Mouse (Mus musculus) erythroid progenitor cell, adult 5-6 weeks (primary cell): ENCODE measurements around the gene Rbbp5. TPM values are rescaled to one million over a fixed set of nuclear protein-coding genes. Genes with fewer than 3 reads are reported as not detected.
"Not testable (repeated sequence)": the region's sequence is repeated elsewhere in the genome, so short reads cannot be mapped to it uniquely, and the experiment has no call there.

Experiments used
- ATAC-seq: replicated peaks from 2 replicates; pipeline ENCODE4 v1.8.0; 2016; ENCODE audit warnings: moderate number of reproducible peaks, mild to moderate bottlenecking, moderate TSS enrichment, inconsistent platforms; ENCODE audit not compliant: poor library complexity, low FRiP score, severe bottlenecking
- total RNA-seq, 2 experiments: library from RNA; stranded (forward) in 1 of 2; stranded (reverse) in 1 of 2; fragments of 150-400 nt in 1 of 2; fragments of 186-747, 209-891 nt in 1 of 2; gene quantifications; 2 replicates each; pipeline versions ENCODE4 v1.2.3 to v1.2.4; 2015 to 2017; ENCODE audit warnings: low replicate concordance in 2 of 2

Gene Rbbp5
- total RNA-seq (2015; ENCODE audit: low replicate concordance) (53.2 and 61.6 TPM in 2 replicates), total RNA-seq (2017; ENCODE audit: low replicate concordance) (34.1 and 35.3 TPM in 2 replicates)

DNA sequence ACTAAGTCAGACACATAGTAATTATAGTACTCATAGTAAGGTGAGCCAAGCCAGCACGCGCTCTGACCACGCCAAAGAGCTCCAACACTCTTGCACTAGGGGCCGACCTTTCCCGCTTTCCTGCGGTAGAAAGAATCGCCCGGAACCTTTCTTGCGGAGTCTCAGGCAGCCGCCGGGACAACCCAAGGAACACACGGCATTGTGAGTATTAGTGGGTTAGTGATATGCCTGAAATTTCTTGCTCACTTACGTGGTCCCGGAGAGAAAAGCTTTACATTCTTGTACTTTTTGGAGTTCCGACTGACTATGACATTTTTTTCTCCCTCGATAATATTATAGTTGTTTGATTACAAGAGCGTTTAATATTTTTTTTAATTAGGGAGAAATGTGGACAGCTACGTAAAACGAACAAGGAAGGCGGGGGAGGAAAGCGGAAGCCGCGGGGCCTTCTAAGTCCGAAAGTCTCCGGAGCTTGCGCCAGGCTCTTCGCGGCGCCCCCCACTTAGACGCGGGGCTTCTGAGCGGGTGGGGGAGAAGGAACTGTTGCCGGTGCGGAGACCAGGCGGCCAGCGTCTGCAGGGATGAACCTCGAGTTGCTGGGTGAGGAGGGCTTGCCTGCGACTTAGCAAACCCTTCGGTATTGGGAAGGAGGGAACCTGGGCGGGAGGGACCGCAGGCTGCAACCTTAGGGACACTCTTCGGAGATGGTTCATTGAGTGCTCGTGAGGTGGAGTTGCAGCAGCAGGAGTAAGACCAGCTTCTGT lies at the start of gene Rbbp5:
Gene Rbbp5, plus strand, starts transcription at position 438 of the 764 bp plus-strand sequence.
- peak; percentile 95 for ATAC-seq

- ATAC-seq, result no peak
Observed at GRCm38 (mm10) chr1:132430818-132431217, 46.3 kb upstream of the Rbbp5 start.

- ATAC-seq, result no peak
Observed at GRCm38 (mm10) chr1:132431716-132432115, 45.4 kb upstream of the Rbbp5 start.

GRCm38 (mm10) chr1:132433349-132433748 lies 43.8 kb upstream of the Rbbp5 start:
- ATAC-seq, result no peak

GRCm38 (mm10) chr1:132434032-132434431 lies 43.1 kb upstream of the Rbbp5 start:
- ATAC-seq, result no peak

DNA sequence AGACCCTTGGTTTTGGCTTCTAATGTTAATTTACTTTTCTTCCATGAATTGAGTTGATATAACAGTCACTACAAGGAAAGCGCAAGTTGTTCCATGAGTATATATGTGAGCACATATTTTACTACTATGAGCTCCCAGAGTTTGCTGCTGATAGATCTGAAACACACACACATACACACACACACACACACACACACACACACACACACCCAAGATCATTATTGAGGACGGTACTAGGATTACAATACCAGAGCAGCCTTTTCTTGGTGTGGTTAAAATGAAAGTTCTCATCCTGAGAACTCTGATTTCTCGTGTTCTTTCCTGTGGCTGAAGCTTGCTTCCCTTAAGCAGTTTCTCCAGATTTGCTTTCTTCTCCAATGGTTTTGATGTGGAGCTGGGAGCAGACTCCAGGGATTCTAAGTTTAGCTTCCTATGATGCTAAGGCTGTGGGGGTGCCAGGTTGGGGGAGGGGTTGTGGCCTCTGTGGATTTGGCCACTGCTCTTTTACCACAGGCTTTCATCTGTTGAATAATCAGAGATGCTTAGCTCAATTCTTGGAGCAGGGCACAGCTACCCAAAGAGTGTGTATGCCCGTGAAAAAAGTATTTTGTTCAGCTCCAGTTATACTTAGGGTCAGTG lies 40.7 kb upstream of the Rbbp5 start:
- ATAC-seq, result no peak

DNA sequence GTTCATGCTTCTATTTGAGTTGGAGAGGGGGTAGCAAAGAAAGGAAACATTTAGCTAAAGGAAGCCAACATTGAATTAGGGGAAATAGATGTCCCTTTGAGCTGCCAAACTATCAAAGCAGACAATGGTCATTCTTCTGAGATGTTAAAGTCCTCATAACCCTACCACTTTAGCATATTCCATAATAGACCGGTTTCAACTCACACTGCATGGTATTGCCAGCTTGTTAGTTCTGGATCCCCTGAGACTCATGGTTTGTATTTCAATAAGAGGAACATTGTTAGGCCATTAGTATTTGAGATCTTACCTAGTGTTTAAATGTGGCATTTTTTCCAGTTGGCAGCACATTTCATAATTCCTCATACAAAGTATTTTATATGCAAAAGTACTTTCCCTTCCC lies 40.2 kb upstream of the Rbbp5 start:
- no peak for ATAC-seq

DNA sequence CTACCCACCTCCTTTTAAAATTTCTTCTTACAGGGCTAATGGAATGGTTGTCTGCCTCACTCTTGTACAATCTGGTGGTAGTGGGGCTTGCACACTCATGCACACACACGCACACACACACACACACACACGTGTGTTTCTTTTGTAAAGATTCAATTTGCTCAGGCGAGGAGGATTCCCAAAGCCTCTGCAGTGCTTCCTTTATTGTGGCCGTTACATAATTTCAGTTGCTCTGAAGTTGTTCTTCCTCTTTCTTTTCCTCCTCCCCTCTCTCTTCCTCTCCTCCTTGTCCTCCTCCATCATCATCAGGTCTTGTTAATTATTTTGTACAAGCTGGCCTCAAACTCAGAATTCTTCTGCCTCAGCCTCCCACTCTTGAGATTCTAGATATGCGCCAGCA lies 39.8 kb upstream of the Rbbp5 start:
- ATAC-seq, result no peak

- ATAC-seq, result no peak
Observed at GRCm38 (mm10) chr1:132440896-132441435, 36.2 kb upstream of the Rbbp5 start.

DNA sequence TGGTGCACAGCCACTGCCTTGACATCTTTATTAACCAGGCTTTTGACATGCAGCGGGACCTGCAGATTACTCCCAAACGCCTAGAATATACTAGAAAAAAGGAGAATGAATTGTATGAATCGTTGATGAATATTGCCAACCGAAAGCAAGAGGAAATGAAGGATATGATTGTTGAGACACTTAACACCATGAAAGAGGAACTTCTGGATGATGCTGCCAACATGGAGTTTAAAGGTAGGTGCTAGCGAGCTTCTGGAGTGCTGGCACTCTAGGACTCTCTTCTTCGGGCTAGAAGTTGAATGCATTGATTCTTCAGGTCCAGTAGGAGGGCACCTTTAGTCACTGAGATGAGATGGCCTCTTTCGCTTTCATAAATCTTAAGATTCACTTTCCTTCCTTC lies 27.4 kb upstream of the Rbbp5 start:
- no peak for ATAC-seq

DNA sequence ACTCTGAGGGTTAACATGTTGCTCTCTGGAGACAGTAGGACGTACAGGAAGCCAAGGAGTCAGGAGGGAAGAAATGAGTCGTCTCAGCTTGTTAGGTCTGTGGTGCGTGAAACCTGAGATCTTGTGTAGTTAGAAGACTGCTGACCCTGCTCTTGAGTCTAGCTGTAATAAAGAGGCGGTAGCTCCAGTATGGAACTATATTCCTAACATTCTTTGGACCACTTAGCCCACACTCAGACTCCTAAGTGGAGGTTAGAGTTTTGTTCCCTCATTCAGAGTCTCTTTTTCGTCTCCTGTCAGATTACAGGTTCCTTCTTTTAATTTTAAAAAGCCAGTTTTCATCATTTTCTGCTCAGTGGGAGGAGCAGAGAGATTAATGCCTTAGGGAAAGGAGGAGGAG lies 12.5 kb upstream of the Rbbp5 start:
- ATAC-seq, result no peak

GRCm38 (mm10) chr1:132468926-132469325 lies 8.2 kb upstream of the Rbbp5 start:
- ATAC-seq, result no peak

GRCm38 (mm10) chr1:132469519-132469918 lies 7.6 kb upstream of the Rbbp5 start:
- ATAC-seq, result no peak

DNA sequence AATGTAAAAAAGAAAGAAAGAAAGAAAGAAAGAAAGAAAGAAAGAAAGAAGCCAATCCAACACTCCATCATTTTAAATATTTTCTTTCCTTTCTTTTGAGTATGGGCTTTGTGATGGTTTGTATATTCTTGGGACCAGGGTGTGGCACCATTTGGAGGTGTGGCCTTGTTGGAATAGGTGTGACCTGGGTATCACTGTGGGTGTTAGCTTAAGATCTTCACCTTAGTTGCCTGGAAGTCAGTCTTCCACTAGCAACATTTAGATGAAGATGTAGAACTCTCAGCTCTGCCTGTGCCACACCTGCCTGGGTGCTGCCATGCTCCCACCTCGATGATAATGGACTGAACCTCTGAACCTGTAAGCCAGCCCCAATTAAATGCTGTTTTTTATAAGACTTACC lies 7.1 kb upstream of the Rbbp5 start:
- not testable (repeated sequence) for ATAC-seq

DNA sequence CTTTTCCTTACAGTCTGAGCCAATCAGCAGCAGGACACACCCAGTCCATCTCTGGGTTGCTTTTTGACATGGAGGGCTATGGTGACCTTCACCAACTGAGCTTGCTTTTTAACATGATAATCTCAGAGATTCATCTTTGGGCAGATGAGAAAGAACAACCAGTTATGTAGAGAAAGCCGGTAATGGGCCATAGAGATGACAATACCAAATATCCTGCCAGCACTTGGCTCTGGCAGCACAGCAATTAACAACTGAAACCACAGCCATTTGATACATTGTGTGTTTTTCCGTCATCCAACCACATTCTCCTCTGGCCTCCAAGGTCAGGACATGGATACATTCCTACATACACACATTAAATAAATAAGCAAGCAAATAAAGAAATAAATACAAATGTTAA lies 6.1 kb upstream of the Rbbp5 start:
- no peak for ATAC-seq

- ATAC-seq, result no peak
Observed at GRCm38 (mm10) chr1:132471499-132471898, 5.7 kb upstream of the Rbbp5 start.

DNA sequence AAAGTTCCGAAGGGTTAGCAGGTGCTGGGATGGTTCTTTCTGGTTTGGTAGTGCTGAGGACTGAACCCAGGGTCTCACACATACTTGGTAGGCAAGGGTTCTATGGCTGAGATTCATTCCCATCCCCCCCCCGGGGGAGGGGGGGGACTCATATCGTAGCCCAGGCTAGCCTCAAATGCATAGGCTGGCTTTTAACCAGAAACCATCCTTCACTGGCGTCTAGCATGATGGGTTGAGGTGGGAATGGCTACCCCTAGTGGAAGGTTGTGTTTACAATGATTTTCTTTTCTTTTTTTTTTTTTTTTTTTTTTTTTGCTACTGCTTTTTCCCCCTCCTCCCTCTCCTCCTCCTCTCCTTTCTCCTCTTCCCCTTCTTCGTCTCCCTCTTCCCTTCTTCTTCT lies 4.6 kb upstream of the Rbbp5 start:
- no peak for ATAC-seq

GRCm38 (mm10) chr1:132474496-132474895 lies 2.7 kb upstream of the Rbbp5 start:
- ATAC-seq, result no peak

DNA sequence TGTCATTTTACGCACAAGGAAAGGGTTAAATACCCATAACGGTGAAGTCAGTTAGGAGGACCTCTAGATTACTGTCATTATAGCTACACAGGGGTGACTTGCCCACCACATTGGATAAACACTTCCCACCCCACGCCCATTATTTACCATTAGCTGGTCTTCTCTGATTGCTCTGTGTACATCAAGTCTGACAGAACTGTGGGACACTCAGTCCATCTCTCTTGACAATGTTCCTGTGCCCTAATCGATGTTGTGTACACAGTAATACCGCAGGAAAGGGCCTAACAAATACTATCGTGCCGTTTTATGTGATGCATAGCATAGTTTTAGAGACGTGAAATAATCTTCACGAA lies 614 bp upstream of the Rbbp5 start:
- ATAC-seq, result peak; percentile 45

GRCm38 (mm10) chr1:132479438-132479837 lies 2.3 kb downstream of the Rbbp5 start:
- no peak for ATAC-seq

GRCm38 (mm10) chr1:132481619-132482018 lies 4.5 kb downstream of the Rbbp5 start:
- ATAC-seq, result no peak
